Mouse (Mus musculus) CH12.LX (cell line): ENCODE results near the gene Fam126b. TPM values are rescaled to one million over a fixed set of nuclear protein-coding genes. Genes with fewer than 3 reads are reported as not detected.

Experiments
- DNase-seq: peaks from one replicate; pipeline ENCODE4 v3.0.0-alpha.2; 2013; ENCODE audit errors: extremely low read depth
- H3K27ac ChIP-seq: 2 replicates; pipeline ENCODE4 v1.5.1; 2012; ENCODE audit warnings: low read depth, mild to moderate bottlenecking, control low read depth, moderate library complexity; ENCODE audit not compliant: insufficient read depth
- H3K27me3 ChIP-seq: replicated peaks from 2 replicates; pipeline ENCODE3; 2012; ENCODE audit warnings: inconsistent platforms
- H3K36me3 ChIP-seq, 2 experiments: replicated peaks in 1 of 2; 2 replicates each; pipeline versions ENCODE3 to v1.6.1; 2012; ENCODE audit warnings: inconsistent platforms in 1 of 2, low read length in 1 of 2, mild to moderate bottlenecking in 1 of 2, mixed read lengths in 1 of 2, moderate library complexity in 1 of 2; ENCODE audit not compliant: control insufficient read depth in 1 of 2, insufficient read depth in 1 of 2
- H3K4me1 ChIP-seq, 2 experiments: 2 replicates each; pipeline ENCODE4 v1.6.1; 2012; ENCODE audit warnings: inconsistent platforms in 1 of 2, moderate library complexity in 1 of 2; ENCODE audit not compliant: insufficient read depth in 2 of 2, control insufficient read depth in 1 of 2
- H3K4me2 ChIP-seq: 2 replicates; pipeline ENCODE4 v1.6.1; 2012; ENCODE audit warnings: low read depth, mild to moderate bottlenecking, control low read depth; ENCODE audit not compliant: poor library complexity, insufficient read depth, severe bottlenecking
- H3K4me3 ChIP-seq, 3 experiments: fragments of 150-350 bp in 1 of 3; sonication (generic) in 1 of 3; replicated peaks in 1 of 3; 2 replicates each; pipeline versions ENCODE3 to v1.5.1; 2011 to 2012; ENCODE audit warnings: low read depth in 2 of 3, low read length in 2 of 3, mild to moderate bottlenecking in 2 of 3, moderate library complexity in 2 of 3, control low read depth in 1 of 3, improper control_type of control experiment in 1 of 3, inconsistent platforms in 1 of 3, mixed read lengths in 1 of 3; ENCODE audit not compliant: poor library complexity in 1 of 3
- H3K79me2 ChIP-seq: replicated peaks from 2 replicates; pipeline ENCODE4 v1.6.1; 2012; ENCODE audit warnings: mild to moderate bottlenecking, moderate library complexity; ENCODE audit not compliant: control insufficient read depth, poor library complexity, insufficient read depth, severe bottlenecking; ENCODE audit errors: extremely low read depth
- H3K9ac ChIP-seq: 2 replicates; pipeline ENCODE4 v1.6.1; 2012; ENCODE audit warnings: low read depth, mild to moderate bottlenecking, control low read depth, moderate library complexity; ENCODE audit not compliant: insufficient read depth
- H3K9me3 ChIP-seq: replicated peaks from 2 replicates; pipeline ENCODE3; 2012; ENCODE audit warnings: low read length, inconsistent platforms, mixed read lengths
- BHLHE40 ChIP-seq: IDR thresholded peaks from 2 replicates; pipeline ENCODE4 v1.6.1; 2011; ENCODE audit warnings: mild to moderate bottlenecking, low read depth, low read length, improper control_type of control experiment
- CHD1 ChIP-seq: IDR thresholded peaks from 2 replicates; pipeline ENCODE4 v1.6.1; 2012; ENCODE audit warnings: low read depth, low read length, improper control_type of control experiment, inconsistent platforms
- CTCF ChIP-seq, 2 experiments: IDR thresholded peaks in 1 of 2; conservative IDR thresholded peaks in 1 of 2; 2 replicates each; pipeline ENCODE4 v1.5.1; 2011 to 2012; ENCODE audit warnings: low read depth in 2 of 2, low read length in 2 of 2, improper control_type of control experiment in 1 of 2, inconsistent platforms in 1 of 2, mild to moderate bottlenecking in 1 of 2, moderate library complexity in 1 of 2
- E2F4 ChIP-seq: IDR thresholded peaks from 2 replicates; pipeline ENCODE4 v1.6.1; 2011; ENCODE audit warnings: low read depth, low read length, improper control_type of control experiment; ENCODE audit not compliant: insufficient replicate concordance
- ETS1 ChIP-seq: conservative IDR thresholded peaks from 2 replicates; pipeline ENCODE4 v1.6.1; 2012; ENCODE audit warnings: low read depth, mild to moderate bottlenecking, inconsistent platforms, low read length, improper control_type of control experiment, moderate library complexity
- HCFC1 ChIP-seq: IDR thresholded peaks from 2 replicates; pipeline ENCODE4 v1.6.1; 2012; ENCODE audit warnings: low read depth, mild to moderate bottlenecking, inconsistent platforms, low read length, improper control_type of control experiment
- JUN ChIP-seq: IDR thresholded peaks from 2 replicates; pipeline ENCODE4 v1.6.1; 2011; ENCODE audit warnings: low read depth, mild to moderate bottlenecking, low read length, improper control_type of control experiment, moderate library complexity; ENCODE audit not compliant: insufficient read depth
- MAFK ChIP-seq: IDR thresholded peaks from 2 replicates; pipeline ENCODE4 v1.6.1; 2011; ENCODE audit warnings: low read length, improper control_type of control experiment; ENCODE audit not compliant: insufficient replicate concordance
- MEF2A ChIP-seq: IDR thresholded peaks from 2 replicates; pipeline ENCODE4 v1.6.1; 2014; ENCODE audit warnings: low read depth, mild to moderate bottlenecking, inconsistent platforms, low read length, improper control_type of control experiment, borderline replicate concordance
- MXI1 ChIP-seq: IDR thresholded peaks from 2 replicates; pipeline ENCODE4 v1.6.1; 2011; ENCODE audit warnings: mild to moderate bottlenecking, low read depth, low read length, improper control_type of control experiment
- NELFE ChIP-seq: IDR thresholded peaks from 2 replicates; pipeline ENCODE4 v1.6.1; 2011; ENCODE audit warnings: low read depth, low read length, improper control_type of control experiment
- NRF1 ChIP-seq: IDR thresholded peaks from 2 replicates; pipeline ENCODE4 v1.6.1; 2014; ENCODE audit warnings: low read depth, mild to moderate bottlenecking, inconsistent platforms, low read length, improper control_type of control experiment, moderate library complexity
- RCOR1 ChIP-seq: conservative IDR thresholded peaks from 2 replicates; pipeline ENCODE4 v1.6.1; 2012; ENCODE audit warnings: low read depth, mild to moderate bottlenecking, inconsistent platforms, low read length, improper control_type of control experiment
- TBP ChIP-seq: conservative IDR thresholded peaks from 2 replicates; pipeline ENCODE4 v1.6.1; 2011; ENCODE audit warnings: low read depth, low read length, improper control_type of control experiment
- TCF12 ChIP-seq: IDR thresholded peaks from 2 replicates; pipeline ENCODE4 v1.6.1; 2014; ENCODE audit warnings: low read depth, mild to moderate bottlenecking, inconsistent platforms, low read length, improper control_type of control experiment
- UBTF ChIP-seq: IDR thresholded peaks from 2 replicates; pipeline ENCODE4 v1.6.1; 2012; ENCODE audit warnings: low read depth, mild to moderate bottlenecking, inconsistent platforms, low read length, improper control_type of control experiment, moderate library complexity
- USF2 ChIP-seq: conservative IDR thresholded peaks from 2 replicates; pipeline ENCODE4 v1.6.1; 2011; ENCODE audit warnings: low read depth, low read length, improper control_type of control experiment
- ZC3H11A ChIP-seq: IDR thresholded peaks from 2 replicates; pipeline ENCODE4 v1.6.1; 2012; ENCODE audit warnings: low read depth, mild to moderate bottlenecking, inconsistent platforms, low read length, improper control_type of control experiment
- ZKSCAN1 ChIP-seq: IDR thresholded peaks from 2 replicates; pipeline ENCODE4 v1.6.1; 2012; ENCODE audit warnings: low read depth, inconsistent platforms, low read length, improper control_type of control experiment, borderline replicate concordance
- ZNF384 ChIP-seq: IDR thresholded peaks from 2 replicates; pipeline ENCODE4 v1.6.1; 2012; ENCODE audit warnings: low read depth, low read length, improper control_type of control experiment, inconsistent platforms
- dilution Hi-C: fragments of 300-500 bp; cut with MboI; formaldehyde crosslinking; loops from 2 replicates; pipeline ENCODE4 v1.14.3; 2020; ENCODE audit warnings: low sequenced_read_pairs; ENCODE audit not compliant: extremely low pct_unique_long_range_greater_than_20kb, extremely low pct_ligation_motif_present
- in situ Hi-C: fragments of 300-500 bp; cut with MboI; formaldehyde crosslinking; loops from 3 replicates; pipeline ENCODE4 v1.14.3; 2019; ENCODE audit warnings: low sequenced_read_pairs, low pct_ligation_motif_present, low pct_unique_long_range_greater_than_20kb, mixed read lengths
- polyA plus RNA-seq: library from polyadenylated mRNA; unstranded; fragments of >175 nt; gene quantifications from 2 replicates; pipeline ENCODE4 v1.2.1, GENCODE M21; 2012; ENCODE audit warnings: low read depth; ENCODE audit not compliant: insufficient read length
- total RNA-seq, 2 experiments: library from RNA; depleted of rRNA; stranded (reverse); fragments of 300-350 nt in 1 of 2; fragments of >200 nt in 1 of 2; gene quantifications; 2 replicates each; pipeline ENCODE4 v1.2.3; 2012 to 2014

The Fam126b gene
- total and polyA plus RNA-seq, 3 experiments: 3.6 to 5.5 (median 4.6) TPM

GRCm38 (mm10) chr1:58503134-58503533, 83.0 kb downstream of the Fam126b start:
- Histone ChIP-seq H3K36me3 (peaks cover 15 to 46% of the 10 kb centered on the region in 2 experiments), H3K4me3 (peak overlapping the region; percentile 26 to 97 (median 76)), H3K27me3 (no peaks in the 10 kb centered on the region), H3K79me2 (peaks cover 37% of the 10 kb centered on the region), H3K4me2 (peak overlapping the region; percentile 72), H3K9me3 (peaks cover 16% of the 10 kb centered on the region), H3K27ac (no peak overlapping the region), H3K4me1 (peaks cover 0 to 17% of the 10 kb centered on the region in 2 experiments; a peak in 3 of 4 replicates), H3K9ac (peak overlapping the region; percentile 91)
- dilution Hi-C loops (no loop called here), in situ Hi-C loops (no loop called here)
- DNase-seq: peak; percentile 19
- TF ChIP-seq MXI1: no peak
- no peak for TF ChIP-seq E2F4
- no peak for TF ChIP-seq ZNF384
- TF ChIP-seq HCFC1: no peak
- no peak for TF ChIP-seq USF2
- TF ChIP-seq CHD1: no peak
- TF ChIP-seq BHLHE40: no peak
- no peak for TF ChIP-seq JUN
- TF ChIP-seq NRF1: no peak
- TF ChIP-seq ETS1: no peak
- no peak for TF ChIP-seq TCF12
- no peak for TF ChIP-seq CTCF (conservative IDR thresholded peaks at IDR 0.05 in 1 of 2, IDR thresholded peaks at IDR 0.05 in 1 of 2; ENCODE audit: low read depth in 2 of 2, low read length in 2 of 2)
- TF ChIP-seq MAFK: no peak
- no peak for TF ChIP-seq ZC3H11A
- no peak for TF ChIP-seq ZKSCAN1
- TF ChIP-seq TBP: no peak
- TF ChIP-seq NELFE: no peak
- no peak for TF ChIP-seq RCOR1

GRCm38 (mm10) chr1:58498758-58499157, 87.4 kb downstream of the Fam126b start:
- Histone ChIP-seq H3K4me3 (no peak overlapping the region), H3K27ac (no peak overlapping the region), H3K4me2 (no peak overlapping the region), H3K36me3 (peaks cover 36 to 67% of the 10 kb centered on the region in 2 experiments), H3K79me2 (peaks cover 25% of the 10 kb centered on the region), H3K4me1 (peaks cover 0 to 17% of the 10 kb centered on the region in 2 experiments; a peak in 3 of 4 replicates)
- in situ Hi-C loops (loop anchor here (25.0 kb wide), 1 partner anchor 189 kb away; the partner anchor contains the start of gene Als2cr12), dilution Hi-C loops (no loop called here)
- no peak for TF ChIP-seq MXI1
- TF ChIP-seq UBTF: no peak
- TF ChIP-seq USF2: no peak
- TF ChIP-seq CTCF (conservative IDR thresholded peaks at IDR 0.05 in 1 of 2, IDR thresholded peaks at IDR 0.05 in 1 of 2; ENCODE audit: low read depth in 2 of 2, low read length in 2 of 2): peak in 1 of 2 experiments; percentile 31; a peak in 1 of 4 replicates
- no peak for TF ChIP-seq TBP
- TF ChIP-seq MEF2A: no peak
- TF ChIP-seq ZKSCAN1: no peak
- no peak for TF ChIP-seq CHD1
- TF ChIP-seq, all 38 proteins: peak for 1
- Histone ChIP-seq H3K9ac (no peak overlapping the region), H3K9me3 (no peaks in the 10 kb centered on the region), H3K27me3 (no peaks in the 10 kb centered on the region)
- DNase-seq: peak; percentile 6
